Mouse (Mus musculus): ENCODE data around the gene Prss29. TPM values are rescaled to one million over a fixed set of nuclear protein-coding genes. Genes with fewer than 3 reads are reported as not detected.
A peak's percentile ranks its signal among the peaks of the same experiment; 100 is the strongest.

Prss29 gene
- polyA plus RNA-seq (2014; fragmentation: Nextera tagmentation; extraction: Ambion mirVana), result not detected in 2 replicates

DNA sequence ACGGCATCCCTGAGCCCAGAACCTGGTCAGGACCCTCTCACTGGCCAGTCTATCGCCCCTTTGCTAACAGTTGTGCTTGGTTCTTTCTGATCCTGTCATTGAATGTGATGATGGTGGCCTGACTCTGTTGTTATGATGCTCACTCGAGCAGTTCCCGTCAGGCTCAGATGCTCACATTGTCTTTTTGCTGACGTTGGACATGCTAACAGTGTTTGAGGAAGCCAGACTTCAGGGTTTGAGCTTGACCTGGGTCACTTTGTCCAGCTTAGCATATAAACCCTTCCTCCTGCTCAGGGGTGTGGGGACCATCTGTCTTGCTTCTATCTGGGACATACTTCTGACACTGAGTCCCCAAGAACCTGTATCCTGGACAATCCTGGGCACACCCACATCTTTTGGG, at the start of gene Prss29:
TSS of gene Prss29 (plus strand) at position 301 of the 400 bp plus-strand sequence.
- DNase-seq (ENCODE audit: low spot score) (no peak), ATAC-seq (replicated peaks; ENCODE audit: low FRiP score) (no peak)
- no peaks in the 10 kb centered on the region for H3K36me3 ChIP-seq (ENCODE audit: control insufficient read depth, insufficient read depth, low read length)
- H3K4me3 ChIP-seq (ENCODE audit: low read depth, low read length), result no peak within 1 kb of the TSS
- no peaks in the 10 kb centered on the region for H3K27me3 ChIP-seq (ENCODE audit: control insufficient read depth, insufficient read depth, low read length)
- H3K27ac ChIP-seq (ENCODE audit: low read depth, low read length), result no peak within 1 kb of the TSS
- H3K4me1 ChIP-seq (replicated peaks; ENCODE audit: control insufficient read depth, insufficient read depth, low read length), result no peaks in the 10 kb centered on the region
- 84% methylated on average over 5 of the region's 5 CpGs for WGBS
- no peaks in the 10 kb centered on the region for H3K9me3 ChIP-seq (ENCODE audit: control insufficient read depth, low read length)
- H3K9ac ChIP-seq (ENCODE audit: low read length), result no peak within 1 kb of the TSS
- H3K4me2 ChIP-seq (ENCODE audit: low read depth, low read length, severe bottlenecking), result no peak within 1 kb of the TSS

DNA sequence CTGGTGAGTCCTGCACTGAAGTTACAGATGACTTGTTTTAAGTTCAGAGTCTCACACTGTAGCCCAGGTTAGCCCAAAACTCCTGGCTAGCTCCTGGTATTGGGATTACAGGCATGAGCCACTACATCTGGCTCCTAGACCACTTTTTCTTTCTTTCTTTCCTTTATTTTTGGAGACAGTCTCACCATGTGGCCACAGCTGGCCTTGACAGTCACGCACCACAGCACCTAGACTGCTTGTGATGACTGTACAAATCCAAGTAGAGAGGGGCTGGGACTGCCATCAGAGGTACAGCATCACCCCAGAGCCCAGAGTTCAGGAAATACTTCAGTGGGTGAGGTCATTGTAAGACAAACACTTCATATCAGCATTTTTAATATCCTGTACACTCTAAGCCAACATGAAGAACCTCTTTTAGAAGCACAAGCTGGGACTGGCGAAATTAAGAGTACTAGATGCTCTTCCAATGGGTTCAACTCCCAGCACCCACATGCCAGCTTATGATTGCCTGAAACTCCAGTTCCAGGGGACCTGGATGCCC, 47.6 kb upstream of the Prss29 start:
- Histone ChIP-seq H3K9ac (ENCODE audit: low read length) (peak overlapping the region; percentile 12; the same call in 1 of the 2 replicates), H3K36me3 (ENCODE audit: control insufficient read depth, insufficient read depth, low read length) (peaks cover 28% of the 10 kb centered on the region), H3K4me1 (replicated peaks; ENCODE audit: control insufficient read depth, insufficient read depth, low read length) (peaks cover 9% of the 10 kb centered on the region), H3K9me3 (ENCODE audit: control insufficient read depth, low read length) (no peaks in the 10 kb centered on the region), H3K4me2 (ENCODE audit: low read depth, low read length, severe bottlenecking) (peak overlapping the region; percentile 89), H3K27ac (ENCODE audit: low read depth, low read length) (no peak overlapping the region), H3K4me3 (ENCODE audit: low read depth, low read length) (peak overlapping the region; percentile 99), H3K27me3 (ENCODE audit: control insufficient read depth, insufficient read depth, low read length) (no peaks in the 10 kb centered on the region)
- ATAC-seq (replicated peaks; ENCODE audit: low FRiP score), result no peak
- no peak for DNase-seq (ENCODE audit: low spot score)
- WGBS, result 88% methylated on average over 2 of the region's 2 CpGs

DNA sequence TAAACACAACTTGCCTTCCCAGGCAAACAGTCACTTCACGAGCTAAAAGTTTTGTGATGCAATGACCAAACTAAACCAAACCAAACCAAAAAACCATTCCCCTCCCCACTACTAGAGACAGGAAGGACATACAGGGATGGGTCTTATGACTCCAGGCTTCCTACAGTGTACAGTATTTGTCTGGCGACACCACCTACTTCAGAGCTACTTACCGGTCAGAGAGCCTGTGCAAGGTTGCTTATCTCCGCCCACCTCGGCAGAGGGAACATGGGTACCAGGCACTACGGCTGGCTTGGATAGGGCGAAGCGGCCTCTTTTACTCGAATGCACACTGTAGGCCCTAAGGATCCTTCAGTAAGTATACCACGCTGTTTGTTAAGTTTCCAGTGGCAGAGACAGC, 46.1 kb upstream of the Prss29 start:
- peak overlapping the region; percentile 97; the same call in 1 of the 2 replicates for H3K27ac ChIP-seq (ENCODE audit: low read depth, low read length)
- peak overlapping the region; percentile 89 for H3K4me2 ChIP-seq (ENCODE audit: low read depth, low read length, severe bottlenecking)
- peaks cover 16% of the 10 kb centered on the region for H3K36me3 ChIP-seq (ENCODE audit: control insufficient read depth, insufficient read depth, low read length)
- 1% methylated on average over 10 of the region's 10 CpGs for WGBS
- H3K9me3 ChIP-seq (ENCODE audit: control insufficient read depth, low read length), result no peaks in the 10 kb centered on the region
- H3K4me3 ChIP-seq (ENCODE audit: low read depth, low read length), result peak overlapping the region; percentile 99
- H3K27me3 ChIP-seq (ENCODE audit: control insufficient read depth, insufficient read depth, low read length), result no peaks in the 10 kb centered on the region
- peak overlapping the region; percentile 100 for H3K9ac ChIP-seq (ENCODE audit: low read length)
- peaks cover 9% of the 10 kb centered on the region for H3K4me1 ChIP-seq (replicated peaks; ENCODE audit: control insufficient read depth, insufficient read depth, low read length)
- ATAC-seq (replicated peaks; ENCODE audit: low FRiP score) (no peak), DNase-seq (ENCODE audit: low spot score) (no peak)

DNA sequence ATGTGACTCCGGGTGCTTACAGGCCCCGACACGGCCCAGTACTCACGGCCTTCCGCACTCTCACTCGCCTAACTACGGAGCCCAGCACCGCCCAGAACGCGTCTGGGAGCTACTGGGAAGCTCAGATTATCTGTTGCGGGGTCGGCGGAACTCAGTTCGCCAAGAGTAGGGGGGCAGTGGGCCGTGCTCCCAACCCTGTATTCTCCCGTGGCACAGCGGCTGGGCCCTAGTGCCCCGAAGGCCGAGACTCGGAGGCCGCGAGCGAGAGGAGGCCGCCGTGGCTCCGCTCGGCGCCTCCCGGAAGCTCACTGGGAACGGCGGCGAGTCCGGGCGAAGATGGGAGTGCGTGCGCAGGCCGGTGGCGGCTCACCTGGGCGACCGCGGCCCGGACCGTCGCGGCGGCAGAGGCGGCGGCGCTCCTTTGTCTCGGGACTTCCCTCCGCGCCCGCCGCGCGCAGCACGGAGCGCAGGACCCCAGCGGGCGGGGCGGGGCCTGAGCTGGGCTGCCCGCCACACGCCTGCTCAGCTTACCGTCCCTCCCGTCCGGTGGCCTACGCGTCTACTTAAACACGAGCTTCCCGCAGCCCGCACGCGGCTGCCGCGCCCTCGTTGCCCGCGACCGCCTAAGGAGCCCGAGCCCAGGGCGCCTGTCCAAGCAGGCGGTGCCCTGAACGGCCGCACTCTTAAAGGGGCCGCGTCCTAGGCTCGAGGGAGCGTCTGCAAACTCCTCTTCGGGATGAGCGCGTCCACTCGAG, 45.3 kb upstream of the Prss29 start:
- H3K4me3 ChIP-seq (ENCODE audit: low read depth, low read length), result peak overlapping the region; percentile 99
- H3K4me1 ChIP-seq (replicated peaks; ENCODE audit: control insufficient read depth, insufficient read depth, low read length), result peaks cover 9% of the 10 kb centered on the region
- ATAC-seq (replicated peaks; ENCODE audit: low FRiP score) (peak; percentile 92), DNase-seq (ENCODE audit: low spot score) (peak; percentile 94)
- H3K27me3 ChIP-seq (ENCODE audit: control insufficient read depth, insufficient read depth, low read length), result no peaks in the 10 kb centered on the region
- no peaks in the 10 kb centered on the region for H3K9me3 ChIP-seq (ENCODE audit: control insufficient read depth, low read length)
- whole genome bisulfite sequencing, result under 1% methylated on average over 76 of the region's 92 CpGs
- peak overlapping the region; percentile 89 for H3K4me2 ChIP-seq (ENCODE audit: low read depth, low read length, severe bottlenecking)
- H3K9ac ChIP-seq (ENCODE audit: low read length), result peak overlapping the region; percentile 100
- peak overlapping the region; percentile 97 for H3K27ac ChIP-seq (ENCODE audit: low read depth, low read length)
- peaks cover 8% of the 10 kb centered on the region for H3K36me3 ChIP-seq (ENCODE audit: control insufficient read depth, insufficient read depth, low read length)

DNA sequence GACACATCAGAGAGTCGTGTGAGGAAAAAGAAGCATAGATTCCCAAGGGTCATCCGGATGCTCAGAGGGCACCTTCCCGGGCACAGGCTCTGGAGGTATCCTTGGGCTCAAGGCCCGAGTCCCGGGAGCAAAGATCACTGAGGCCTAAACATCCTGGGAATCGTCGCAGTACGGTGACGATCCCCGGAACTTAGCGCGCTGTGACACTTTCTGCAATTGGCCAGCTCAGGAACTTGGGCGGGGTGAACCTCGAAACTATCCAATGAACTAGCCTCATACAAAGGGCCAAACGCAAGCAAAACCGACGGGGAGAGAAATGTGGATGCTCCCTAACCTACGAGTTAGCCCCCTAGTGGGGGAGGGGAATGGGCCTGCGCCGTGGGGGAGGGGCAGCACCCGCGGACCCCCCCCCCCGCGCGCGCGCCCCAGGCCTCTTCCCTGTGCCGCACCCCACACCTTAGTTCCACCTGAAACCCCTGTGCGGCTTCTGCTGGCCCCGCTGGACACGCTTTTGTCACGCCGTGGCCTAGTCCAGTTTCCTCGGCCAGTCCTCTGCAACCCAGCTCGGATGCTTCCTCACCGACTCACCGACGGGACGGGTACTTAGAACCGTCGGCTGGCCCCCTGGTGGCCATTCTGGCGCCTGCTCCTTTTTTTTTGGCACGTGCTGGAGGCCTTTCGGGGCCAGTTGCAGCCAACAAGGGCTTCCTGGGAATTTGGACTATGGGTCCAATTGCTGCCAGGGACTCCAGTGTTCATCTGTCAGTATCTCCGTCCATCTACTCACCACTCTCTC, 44.5 kb upstream of the Prss29 start:
- WGBS, result 1% methylated on average over 41 of the region's 45 CpGs
- Histone ChIP-seq H3K27me3 (ENCODE audit: control insufficient read depth, insufficient read depth, low read length) (no peaks in the 10 kb centered on the region), H3K4me3 (ENCODE audit: low read depth, low read length) (peak overlapping the region; percentile 99), H3K27ac (ENCODE audit: low read depth, low read length) (peak overlapping the region; percentile 97), H3K36me3 (ENCODE audit: control insufficient read depth, insufficient read depth, low read length) (peaks cover 1% of the 10 kb centered on the region; the same call in 1 of the 2 replicates), H3K9ac (ENCODE audit: low read length) (peak overlapping the region; percentile 100), H3K4me2 (ENCODE audit: low read depth, low read length, severe bottlenecking) (peak overlapping the region; percentile 55), H3K9me3 (ENCODE audit: control insufficient read depth, low read length) (no peaks in the 10 kb centered on the region), H3K4me1 (replicated peaks; ENCODE audit: control insufficient read depth, insufficient read depth, low read length) (peaks cover 9% of the 10 kb centered on the region)
- ATAC-seq (replicated peaks; ENCODE audit: low FRiP score), result peak; percentile 89
- peak; percentile 96 for DNase-seq (ENCODE audit: low spot score)

DNA sequence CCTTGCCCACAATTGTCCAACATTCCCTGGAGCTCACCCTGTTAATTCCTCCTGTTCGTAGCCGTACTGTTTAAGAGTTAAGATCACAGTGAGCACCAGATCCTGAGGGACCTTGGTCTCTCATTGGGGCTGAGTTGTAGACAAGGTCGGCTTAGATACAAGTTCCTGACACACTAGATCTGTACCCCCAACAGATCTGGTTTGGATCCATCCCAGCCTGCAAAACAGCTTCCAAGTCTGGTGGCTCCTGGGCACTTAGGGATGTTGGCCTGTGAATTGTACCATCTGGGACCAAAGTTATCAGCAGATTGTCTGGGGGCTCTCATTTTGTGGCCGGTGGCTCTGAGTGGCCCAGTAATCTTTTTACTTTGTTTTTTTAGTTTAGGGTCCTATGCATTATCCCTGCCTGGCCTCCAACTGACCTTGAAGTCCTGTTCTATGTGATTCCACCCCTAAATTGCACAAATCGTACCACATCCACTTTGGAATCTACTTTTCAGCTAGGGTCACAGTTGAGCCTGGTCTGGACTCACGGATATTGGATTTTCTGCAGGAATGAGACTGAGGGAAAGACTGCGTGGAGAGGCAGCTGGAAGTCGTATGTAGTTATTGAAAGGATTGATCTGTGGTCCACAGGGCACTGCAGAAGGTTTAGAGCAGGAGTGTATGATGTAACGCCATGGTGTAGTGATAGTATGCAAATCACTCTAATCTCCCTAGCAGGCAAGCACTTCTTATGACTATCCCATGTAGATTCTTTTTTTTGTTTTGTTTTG, 43.7 kb upstream of the Prss29 start, which contains the start of gene Ube2i:
TSS of gene Ube2i (minus strand) at position 52 of the 776 bp plus-strand sequence.
- peak within 1 kb of the TSS; percentile 100 for H3K9ac ChIP-seq (ENCODE audit: low read length)
- no peaks in the 10 kb centered on the region for H3K9me3 ChIP-seq (ENCODE audit: control insufficient read depth, low read length)
- no peaks in the 10 kb centered on the region for H3K36me3 ChIP-seq (ENCODE audit: control insufficient read depth, insufficient read depth, low read length)
- H3K4me1 ChIP-seq (replicated peaks; ENCODE audit: control insufficient read depth, insufficient read depth, low read length), result peaks cover 9% of the 10 kb centered on the region
- DNase-seq (ENCODE audit: low spot score) (no peak), ATAC-seq (replicated peaks; ENCODE audit: low FRiP score) (no peak)
- WGBS, result 83% methylated on average over 9 of the region's 9 CpGs
- H3K4me2 ChIP-seq (ENCODE audit: low read depth, low read length, severe bottlenecking), result peak within 1 kb of the TSS; percentile 55
- H3K27me3 ChIP-seq (ENCODE audit: control insufficient read depth, insufficient read depth, low read length), result no peaks in the 10 kb centered on the region
- peak within 1 kb of the TSS; percentile 97 for H3K27ac ChIP-seq (ENCODE audit: low read depth, low read length)
- H3K4me3 ChIP-seq (ENCODE audit: low read depth, low read length), result peak within 1 kb of the TSS; percentile 99

DNA sequence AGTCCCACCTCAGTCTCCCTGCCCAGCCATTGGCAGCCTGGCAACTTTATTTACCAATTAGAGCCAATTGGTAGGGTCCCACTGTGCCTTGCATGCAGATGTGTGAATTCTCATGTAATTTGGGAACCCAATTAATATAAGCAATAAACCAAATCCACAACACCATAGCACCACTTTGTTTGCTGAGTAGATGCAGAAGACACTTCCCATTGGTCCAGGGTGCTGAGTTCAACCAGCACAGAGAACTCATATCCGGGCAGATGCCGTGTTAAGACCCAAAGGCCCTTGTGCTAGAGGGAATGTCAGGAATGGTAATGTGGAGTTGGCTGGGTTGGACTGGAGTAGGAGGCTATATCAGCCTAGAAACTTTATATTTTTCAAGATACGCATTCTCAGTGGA, 42.6 kb upstream of the Prss29 start:
- ATAC-seq (replicated peaks; ENCODE audit: low FRiP score), result no peak
- no peak overlapping the region for H3K4me2 ChIP-seq (ENCODE audit: low read depth, low read length, severe bottlenecking)
- H3K4me1 ChIP-seq (replicated peaks; ENCODE audit: control insufficient read depth, insufficient read depth, low read length), result peaks cover 9% of the 10 kb centered on the region
- no peak overlapping the region for H3K27ac ChIP-seq (ENCODE audit: low read depth, low read length)
- WGBS, result 90% methylated on average over 3 of the region's 3 CpGs
- H3K27me3 ChIP-seq (ENCODE audit: control insufficient read depth, insufficient read depth, low read length), result no peaks in the 10 kb centered on the region
- H3K9me3 ChIP-seq (ENCODE audit: control insufficient read depth, low read length), result no peaks in the 10 kb centered on the region
- no peaks in the 10 kb centered on the region for H3K36me3 ChIP-seq (ENCODE audit: control insufficient read depth, insufficient read depth, low read length)
- H3K9ac ChIP-seq (ENCODE audit: low read length), result no peak overlapping the region
- no peak for DNase-seq (ENCODE audit: low spot score)
- H3K4me3 ChIP-seq (ENCODE audit: low read depth, low read length), result no peak overlapping the region

DNA sequence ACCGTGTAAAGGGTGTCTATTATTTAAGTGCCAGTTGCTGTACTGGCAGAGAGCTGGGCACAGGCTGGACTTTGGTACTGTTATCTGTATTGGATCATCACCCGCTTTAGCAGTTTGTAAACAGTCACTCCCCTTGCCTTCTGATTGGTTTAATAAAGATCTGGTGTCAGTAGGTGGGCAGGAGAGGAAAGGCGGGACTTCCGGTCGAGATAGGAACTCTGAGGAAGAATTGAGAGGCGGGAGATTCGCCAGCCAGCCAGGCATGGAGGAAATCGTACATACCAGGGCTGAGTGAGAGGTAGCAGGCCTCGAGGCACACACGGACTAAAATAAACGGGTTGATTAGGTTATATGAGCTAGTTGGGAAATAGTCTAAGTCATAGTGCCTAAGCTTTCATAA, 36.3 kb upstream of the Prss29 start:
- H3K4me2 ChIP-seq (ENCODE audit: low read depth, low read length, severe bottlenecking), result no peak overlapping the region
- H3K9me3 ChIP-seq (ENCODE audit: control insufficient read depth, low read length), result no peaks in the 10 kb centered on the region
- H3K4me3 ChIP-seq (ENCODE audit: low read depth, low read length), result no peak overlapping the region
- no peak overlapping the region for H3K9ac ChIP-seq (ENCODE audit: low read length)
- no peaks in the 10 kb centered on the region for H3K27me3 ChIP-seq (ENCODE audit: control insufficient read depth, insufficient read depth, low read length)
- no peak for DNase-seq (ENCODE audit: low spot score)
- ATAC-seq (replicated peaks; ENCODE audit: low FRiP score), result no peak
- no peak overlapping the region for H3K27ac ChIP-seq (ENCODE audit: low read depth, low read length)
- H3K36me3 ChIP-seq (ENCODE audit: control insufficient read depth, insufficient read depth, low read length), result no peaks in the 10 kb centered on the region
- 46% methylated on average over 11 of the region's 11 CpGs for WGBS
- H3K4me1 ChIP-seq (replicated peaks; ENCODE audit: control insufficient read depth, insufficient read depth, low read length), result no peaks in the 10 kb centered on the region
